Mouse (Mus musculus) ovary, adult 2 months (tissue): Measurements from ENCODE around the gene Lix1. TPM values are rescaled to one million over a fixed set of nuclear protein-coding genes. Genes with fewer than 3 reads are reported as not detected.

Experiments
- polyA plus RNA-seq: library from polyadenylated mRNA; depleted of rRNA; stranded (reverse); fragments of >200 nt; gene quantifications from 2 replicates; pipeline ENCODE4 v1.2.3, GENCODE M21; 2012; rRNA removed

The Lix1 gene
- 0.26 and 0.29 TPM in 2 replicates for polyA plus RNA-seq

DNA sequence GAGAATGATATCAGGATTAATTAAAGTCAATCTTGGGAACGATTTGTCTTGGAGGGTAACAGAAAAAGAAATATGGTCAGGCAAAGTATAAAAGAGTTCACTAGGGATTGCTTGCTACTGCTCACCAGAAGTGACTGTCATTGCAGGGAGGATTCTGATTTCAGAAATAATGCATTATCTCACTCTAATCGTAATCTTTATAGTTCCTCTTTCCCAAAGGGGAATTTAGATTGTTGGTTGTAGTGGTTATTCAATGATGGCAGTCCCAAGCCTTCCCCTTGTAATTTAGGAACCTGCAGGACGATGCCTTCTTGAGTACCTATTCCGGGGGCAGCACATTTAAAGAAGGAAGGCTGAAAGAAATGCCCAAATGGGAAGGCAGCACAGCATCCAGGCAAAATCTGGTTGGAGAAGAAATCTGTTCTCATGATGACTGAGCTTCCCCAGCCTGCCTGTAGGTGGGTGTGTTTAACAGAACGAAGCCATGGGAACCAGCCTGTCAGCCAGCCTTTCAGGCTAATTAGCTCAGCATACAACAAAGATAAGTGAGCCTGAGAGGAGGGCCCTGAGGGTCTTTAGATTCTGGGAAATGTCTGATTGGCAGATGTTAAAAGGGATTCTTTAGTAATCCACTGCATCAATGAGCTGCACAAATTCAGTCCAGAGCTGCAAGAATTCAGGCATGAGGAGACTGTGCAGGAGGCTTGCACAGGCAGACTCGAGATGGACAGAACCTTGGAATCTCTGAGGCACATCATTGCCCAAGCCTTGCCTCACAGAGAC lies at the start of gene Lix1:
Gene Lix1 (plus strand): TSS at position 451 of the 783 bp plus-strand sequence.

DNA sequence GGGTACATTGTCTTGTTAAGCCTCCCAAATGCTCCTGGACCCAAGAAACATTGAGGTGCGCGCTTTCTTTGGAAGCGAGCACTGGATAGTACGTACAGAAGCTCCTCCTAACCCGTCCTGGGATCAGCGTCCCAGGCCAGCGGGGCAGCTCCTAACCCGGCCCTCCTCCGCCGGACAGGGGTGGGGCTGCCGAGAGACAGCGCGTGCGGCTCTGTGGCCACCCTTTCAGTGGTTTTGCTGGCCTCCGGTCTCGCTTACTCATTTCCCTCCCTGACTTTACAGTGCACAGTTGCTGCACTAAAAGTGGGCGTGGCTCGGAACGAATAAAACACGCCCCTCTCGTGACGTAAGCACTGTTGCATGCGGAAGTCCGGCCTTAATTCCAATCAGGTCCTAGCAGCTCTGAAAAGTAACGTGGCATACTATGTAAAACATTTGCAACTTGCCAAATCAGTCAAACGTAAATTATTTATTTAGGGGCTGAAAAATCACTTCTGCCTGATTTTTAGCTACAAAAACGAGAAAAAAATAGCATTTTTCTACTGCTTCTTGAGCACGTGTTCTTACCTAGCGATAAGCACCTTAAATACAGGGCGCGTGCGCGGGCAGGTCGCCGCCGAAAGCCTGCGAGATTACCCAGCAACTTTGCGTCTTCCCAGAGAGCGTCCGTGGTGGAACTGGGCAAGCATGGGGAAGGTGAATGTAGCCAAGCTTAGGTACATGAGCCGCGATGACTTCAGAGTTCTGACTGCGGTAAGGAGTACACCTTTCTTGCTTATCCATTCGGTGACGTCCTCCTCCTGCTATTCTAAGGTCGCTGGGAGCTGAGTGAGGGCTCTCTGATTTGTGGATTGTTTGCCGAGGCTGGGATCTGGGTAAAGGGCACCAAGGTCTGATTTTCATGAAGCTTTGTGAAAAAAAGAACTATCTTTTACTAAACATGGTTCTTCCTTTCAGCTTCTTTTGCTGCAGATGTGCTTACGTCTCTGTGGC lies 28.3 kb upstream of the Lix1 start, which contains the start of gene Riok2:
Gene Riok2 (plus strand): TSS at position 392 of the 993 bp plus-strand sequence.

Other genes starting within 250 kb of the Lix1 start
- gene Riok2, start 28.4 kb upstream of the Lix1 start, polyA plus RNA-seq = 4.4 and 5.8 TPM in 2 replicates
- gene Lnpep, start 222.4 kb downstream of the Lix1 start, polyA plus RNA-seq = 6.4 and 6.8 TPM in 2 replicates